Mouse (Mus musculus) midbrain, embryonic 11.5 days (tissue): ENCODE measurements at regions not wholly inside any gene's neighbourhood (a gene's known extent, or its start where the extent isn't known, plus 50 kb on each side); places are given as distances from the start of the nearest gene placed in this dataset.
"Not testable (repeated sequence)": the region's sequence is repeated elsewhere in the genome, so short reads cannot be mapped to it uniquely, and the experiment has no call there.

ENCODE experiments used
- ATAC-seq: fragments of 200-750 bp; cut with Nextera tagmentation; 2 replicates; pipeline ENCODE4 v1.8.0; 2017; ENCODE audit warnings: moderate TSS enrichment, moderate library complexity; ENCODE audit not compliant: low FRiP score
- DNase-seq: peaks from one replicate; pipeline ENCODE4 v3.0.0; 2015; ENCODE audit warnings: low spot score; ENCODE audit errors: missing footprints
- H3K27ac ChIP-seq: fragments of 300-500 bp; sonication (generic); 2 replicates; pipeline ENCODE4 v1.5.1; 2014; ENCODE audit warnings: low read depth, low read length
- H3K27me3 ChIP-seq: fragments of 300-500 bp; sonication (generic); 2 replicates; pipeline ENCODE4 v1.6.1; 2014; ENCODE audit warnings: mild to moderate bottlenecking, low read length, moderate library complexity, mixed read lengths; ENCODE audit not compliant: control insufficient read depth, insufficient read depth
- H3K36me3 ChIP-seq: fragments of 300-500 bp; sonication (generic); 2 replicates; pipeline ENCODE4 v1.6.1; 2014; ENCODE audit warnings: mild to moderate bottlenecking, low read length, moderate library complexity, mixed read lengths; ENCODE audit not compliant: control insufficient read depth, insufficient read depth
- H3K4me1 ChIP-seq: fragments of 300-500 bp; sonication (generic); 2 replicates; pipeline ENCODE4 v1.6.1; 2014; ENCODE audit warnings: low read length; ENCODE audit not compliant: control insufficient read depth, insufficient read depth
- H3K4me2 ChIP-seq: fragments of 300-500 bp; sonication (generic); 2 replicates; pipeline ENCODE4 v1.6.1; 2014; ENCODE audit warnings: mild to moderate bottlenecking, moderate library complexity
- H3K4me3 ChIP-seq: fragments of 300-500 bp; sonication (generic); 2 replicates; pipeline ENCODE4 v1.5.1; 2014; ENCODE audit warnings: low read depth, low read length
- H3K9ac ChIP-seq: fragments of 300-500 bp; sonication (generic); 2 replicates; pipeline ENCODE4 v1.6.1; 2014; ENCODE audit warnings: low read length
- H3K9me3 ChIP-seq: fragments of 300-500 bp; sonication (generic); 2 replicates; pipeline ENCODE4 v1.6.1; 2016; ENCODE audit warnings: low read length; ENCODE audit not compliant: control insufficient read depth
- WGBS: fragments of 180-500 bp; shearing (Covaris S2); extraction: QIAGEN DNeasy Blood & Tissue Kit; methylation state at CpG from one replicate; pipeline ENCODE4 v1.1.7; 2014; 5-methylcytosine and 5-hydroxymethylcytosine counted together

- peak; percentile 73; the same call in 1 of the 2 replicates for ATAC-seq
- 72% methylated on average over 4 of the region's 4 CpGs for WGBS
- Histone ChIP-seq H3K9ac (no peak overlapping the region), H3K27ac (no peak overlapping the region), H3K36me3 (no peaks in the 10 kb centered on the region), H3K4me3 (no peak overlapping the region), H3K4me1 (no peaks in the 10 kb centered on the region; the same call in 1 of the 2 replicates), H3K9me3 (no peaks in the 10 kb centered on the region), H3K27me3 (no peaks in the 10 kb centered on the region), H3K4me2 (no peak overlapping the region)
- DNase-seq, result no peak
Observed at GRCm38 (mm10) chr12:45162011-45162410, 87.5 kb upstream of the Stxbp6 start.

DNA sequence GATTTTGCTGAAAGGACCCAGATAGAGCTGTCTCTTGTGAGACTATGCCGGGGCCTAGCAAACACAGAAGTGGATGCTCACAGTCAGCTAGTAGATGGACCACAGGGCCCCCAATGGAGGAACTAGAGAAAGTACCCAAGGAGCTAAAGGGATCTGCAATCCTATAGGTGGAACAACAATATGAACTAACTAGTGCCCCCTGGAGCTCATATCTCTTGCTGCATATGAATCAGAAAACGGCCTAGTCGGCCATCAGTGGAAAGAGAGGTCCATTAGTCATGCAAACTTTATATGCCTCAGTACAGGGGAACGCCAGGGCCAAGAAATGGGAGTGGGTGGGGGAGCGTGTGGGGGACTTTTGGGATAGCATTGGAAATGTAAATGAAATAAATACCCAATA is 87.1 kb upstream of the Stxbp6 start:
- H3K4me1 ChIP-seq, H3K27me3 ChIP-seq, H3K36me3 ChIP-seq, DNase-seq, H3K4me2 ChIP-seq, H3K9me3 ChIP-seq, H3K27ac ChIP-seq, ATAC-seq, H3K9ac ChIP-seq, H3K4me3 ChIP-seq: not testable (repeated sequence)
- WGBS, result 83% methylated on average over 4 of the region's 5 CpGs

GRCm38 (mm10) chr12:45158986-45159385 is 84.5 kb upstream of the Stxbp6 start:
- no peak for DNase-seq
- Histone ChIP-seq H3K4me1 (no peaks in the 10 kb centered on the region), H3K27me3 (no peaks in the 10 kb centered on the region), H3K36me3 (no peaks in the 10 kb centered on the region), H3K9me3 (no peaks in the 10 kb centered on the region), H3K9ac (no peak overlapping the region), H3K4me2 (no peak overlapping the region), H3K27ac (no peak overlapping the region), H3K4me3 (no peak overlapping the region)
- no peak for ATAC-seq
- 84% methylated on average over 3 of the region's 3 CpGs for WGBS

DNA sequence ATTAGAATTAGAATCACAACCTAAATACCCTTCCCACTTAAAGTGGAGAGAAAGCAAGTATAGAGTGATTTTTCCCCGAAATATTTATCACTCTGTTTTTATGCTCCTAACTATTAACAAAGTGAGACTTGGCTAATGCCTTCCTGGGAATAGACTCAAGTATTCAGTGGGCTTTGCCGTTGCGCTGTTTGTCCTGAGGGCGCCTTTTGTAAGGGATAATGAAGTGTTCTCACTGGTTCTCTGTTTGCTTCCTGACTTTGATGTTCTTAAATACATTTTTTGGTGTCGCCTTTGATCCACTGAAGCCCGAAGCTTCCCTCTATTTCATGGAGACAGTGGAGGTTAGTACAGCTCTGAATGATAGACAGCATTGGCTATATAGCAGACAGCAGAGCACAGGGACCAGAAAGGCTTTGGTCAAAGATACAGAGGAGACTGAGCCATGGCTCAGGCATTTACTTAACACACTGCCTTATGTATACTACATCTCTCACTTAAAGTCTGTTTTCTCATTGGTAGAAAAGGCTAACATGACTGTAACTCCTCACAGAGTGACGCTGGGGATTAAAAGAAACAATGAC is 63.0 kb upstream of the Stxbp6 start:
- Histone ChIP-seq H3K36me3 (no peaks in the 10 kb centered on the region), H3K27me3 (no peaks in the 10 kb centered on the region), H3K4me1 (no peaks in the 10 kb centered on the region), H3K4me3 (no peak overlapping the region), H3K27ac (no peak overlapping the region), H3K9ac (no peak overlapping the region), H3K9me3 (no peaks in the 10 kb centered on the region), H3K4me2 (no peak overlapping the region)
- 51% methylated on average over 7 of the region's 7 CpGs for WGBS
- DNase-seq, result no peak
- ATAC-seq, result no peak

GRCm38 (mm10) chr12:45133415-45133814 is 58.9 kb upstream of the Stxbp6 start:
- H3K27me3 ChIP-seq, result no peaks in the 10 kb centered on the region
- no peak overlapping the region for H3K4me3 ChIP-seq
- H3K9ac ChIP-seq, result no peak overlapping the region
- H3K9me3 ChIP-seq, result no peaks in the 10 kb centered on the region
- no peak overlapping the region for H3K4me2 ChIP-seq
- H3K4me1 ChIP-seq, result no peaks in the 10 kb centered on the region
- 81% methylated on average over 2 of the region's 2 CpGs for WGBS
- H3K36me3 ChIP-seq, result no peaks in the 10 kb centered on the region
- DNase-seq, result no peak
- H3K27ac ChIP-seq, result no peak overlapping the region
- ATAC-seq, result no peak

GRCm38 (mm10) chr12:45131139-45131538 is 56.6 kb upstream of the Stxbp6 start:
- no peak overlapping the region for H3K27ac ChIP-seq
- WGBS, result 89% methylated on average over 5 of the region's 5 CpGs

DNA sequence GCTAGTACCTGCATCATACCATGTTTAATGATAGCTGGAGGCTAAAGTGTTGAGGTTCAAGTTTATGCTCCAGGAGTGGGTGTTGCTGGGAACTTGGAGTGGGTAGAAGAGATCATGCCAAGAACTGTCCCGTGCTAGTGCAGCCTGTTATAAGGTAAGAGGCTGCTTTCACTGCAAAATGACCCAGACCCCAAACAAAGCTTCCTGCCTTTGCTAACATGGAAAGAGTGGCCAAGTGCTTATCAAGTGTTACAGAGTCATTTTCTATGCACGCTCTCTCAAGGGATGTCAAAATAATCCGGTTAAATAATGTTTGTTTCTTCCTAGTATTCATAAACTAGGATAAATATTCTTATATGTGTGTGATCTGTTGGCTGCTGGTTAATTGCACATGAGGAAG is 51.4 kb upstream of the Stxbp6 start:
- no peaks in the 10 kb centered on the region for H3K36me3 ChIP-seq
- H3K4me2 ChIP-seq, result no peak overlapping the region
- H3K4me3 ChIP-seq, result no peak overlapping the region
- 85% methylated on average over 3 of the region's 3 CpGs for WGBS
- H3K27me3 ChIP-seq, result no peaks in the 10 kb centered on the region
- H3K27ac ChIP-seq, result no peak overlapping the region
- ATAC-seq (no peak), DNase-seq (no peak)
- H3K9ac ChIP-seq, result no peak overlapping the region
- no peaks in the 10 kb centered on the region for H3K4me1 ChIP-seq
- no peaks in the 10 kb centered on the region for H3K9me3 ChIP-seq

More at GRCm38 (mm10) chr12:45131139-45131538, 56.6 kb upstream of the Stxbp6 start:
- Histone ChIP-seq H3K4me3 (no peak overlapping the region), H3K9me3 (no peaks in the 10 kb centered on the region), H3K9ac (no peak overlapping the region), H3K4me1 (no peaks in the 10 kb centered on the region), H3K36me3 (no peaks in the 10 kb centered on the region), H3K27me3 (no peaks in the 10 kb centered on the region), H3K4me2 (no peak overlapping the region)
- ATAC-seq (no peak), DNase-seq (no peak)
